Mouse (Mus musculus) hematopoietic stem cell, adult 5-6 weeks (primary cell): ENCODE measurements around the gene Cntn1. TPM values are rescaled to one million over a fixed set of nuclear protein-coding genes. Genes with fewer than 3 reads are reported as not detected.

Experiments
- ATAC-seq, 2 experiments: fragments of 125-278 bp in 1 of 2; replicated peaks in 1 of 2; 2 replicates each; pipeline ENCODE4 v1.8.0; 2016 to 2017; ENCODE audit warnings: inconsistent platforms in 2 of 2, mild to moderate bottlenecking in 2 of 2, moderate number of reproducible peaks in 2 of 2, low read depth in 1 of 2, moderate TSS enrichment in 1 of 2; ENCODE audit not compliant: low FRiP score in 2 of 2, poor library complexity in 2 of 2, severe bottlenecking in 2 of 2, insufficient read depth in 1 of 2, low TSS enrichment in 1 of 2
- total RNA-seq: library from RNA; stranded (forward); fragments of 172-1452, 232-1000 nt; gene quantifications from 2 replicates; pipeline ENCODE4 v1.2.3, GENCODE M21; 2017

Gene Cntn1
- total RNA-seq, 1 experiment from 2014 or later, result not detected

DNA sequence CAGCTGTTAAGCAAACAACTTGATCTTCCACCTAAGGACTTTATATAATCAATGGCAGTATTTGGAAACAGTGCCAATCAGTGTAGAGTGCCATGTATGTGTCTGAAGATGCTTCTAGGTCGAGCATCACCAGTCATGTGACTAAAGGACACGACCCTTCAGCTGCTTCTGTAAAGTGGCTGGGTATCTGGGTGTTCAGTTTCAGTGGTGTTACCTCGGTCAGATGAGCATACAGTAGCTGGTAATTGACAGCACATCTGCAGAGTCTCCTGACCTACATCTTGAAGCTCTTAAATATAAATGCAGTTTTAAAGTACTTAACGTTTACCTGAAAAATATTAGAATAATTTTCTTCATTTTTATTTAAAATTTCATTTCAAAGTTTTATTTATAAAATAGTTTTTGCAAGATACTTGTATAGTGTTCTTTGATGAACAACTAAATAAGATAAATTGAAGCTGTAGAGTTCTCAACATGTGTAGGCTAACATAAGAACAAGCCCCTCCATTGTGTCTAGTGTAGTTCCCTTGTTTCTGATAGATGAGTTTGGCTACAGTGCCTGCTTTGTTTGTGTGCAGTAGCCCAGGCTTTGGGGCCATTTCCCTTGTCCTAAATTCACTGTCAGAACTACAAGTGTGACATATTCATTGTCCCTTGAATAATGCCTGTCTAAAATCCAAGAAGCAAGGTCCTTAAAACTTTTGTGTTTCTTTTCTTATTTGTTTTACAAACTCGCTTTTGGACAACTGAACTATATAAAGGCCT, 48.6 kb downstream of the Cntn1 start:
- ATAC-seq, result no peak

DNA sequence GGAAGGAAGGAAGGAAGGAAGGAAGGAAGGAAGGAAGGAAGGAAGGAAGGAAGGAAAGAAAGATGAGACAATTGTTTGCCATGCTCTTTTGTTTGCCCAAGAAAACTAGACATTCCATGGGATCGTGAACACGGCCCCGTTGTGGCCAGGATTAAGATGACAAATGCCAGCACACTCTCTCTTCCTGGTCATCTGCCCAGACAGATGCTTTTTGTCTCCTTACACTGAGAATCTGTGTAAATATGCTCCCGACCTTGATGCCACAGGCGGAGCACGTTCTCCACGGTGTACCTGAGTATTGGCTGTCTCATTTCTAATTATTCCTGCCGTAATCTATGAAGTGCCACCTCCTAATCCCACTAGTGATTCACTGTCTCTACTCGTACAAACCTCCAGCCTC, 51.0 kb downstream of the Cntn1 start:
- ATAC-seq, result no peak

DNA sequence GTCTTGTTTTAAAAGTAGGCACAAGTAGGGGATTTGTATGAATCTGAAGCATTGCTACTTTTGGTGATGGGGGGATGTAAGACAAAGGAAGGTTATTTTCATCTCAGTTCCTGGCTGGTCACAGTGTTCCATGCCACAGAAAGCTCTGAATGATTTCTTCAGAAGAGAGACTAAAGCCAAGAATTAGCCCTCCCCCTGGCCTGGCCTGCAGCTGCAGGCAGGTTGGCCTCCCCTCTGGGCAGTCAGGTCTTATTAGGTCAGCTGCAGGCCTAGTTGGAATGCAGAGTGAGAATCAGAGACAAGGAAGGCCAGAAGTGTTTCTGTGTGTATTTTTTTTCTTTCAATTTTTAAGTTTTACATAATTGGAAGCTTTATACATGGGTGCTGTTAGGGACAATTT, 61.5 kb downstream of the Cntn1 start:
- no peak for ATAC-seq

DNA sequence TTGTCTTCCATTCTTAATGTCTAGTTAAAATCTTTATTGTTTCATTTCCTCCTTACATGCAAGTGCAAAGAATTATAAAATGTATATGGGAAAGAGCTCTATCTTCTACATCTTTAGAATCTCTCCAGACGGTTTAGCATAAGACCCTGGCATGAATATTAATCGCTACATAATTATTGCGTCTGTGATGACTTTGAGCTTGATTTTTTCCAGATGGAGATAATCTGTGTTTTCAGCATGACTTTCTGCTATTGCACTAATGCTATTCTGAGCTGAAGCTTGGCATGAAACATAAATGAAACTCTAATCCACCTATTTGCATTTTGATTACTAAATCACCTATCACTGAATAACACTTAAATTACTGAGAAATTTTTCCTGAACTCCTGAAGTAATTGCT, 82.0 kb downstream of the Cntn1 start:
- no peak for ATAC-seq

DNA sequence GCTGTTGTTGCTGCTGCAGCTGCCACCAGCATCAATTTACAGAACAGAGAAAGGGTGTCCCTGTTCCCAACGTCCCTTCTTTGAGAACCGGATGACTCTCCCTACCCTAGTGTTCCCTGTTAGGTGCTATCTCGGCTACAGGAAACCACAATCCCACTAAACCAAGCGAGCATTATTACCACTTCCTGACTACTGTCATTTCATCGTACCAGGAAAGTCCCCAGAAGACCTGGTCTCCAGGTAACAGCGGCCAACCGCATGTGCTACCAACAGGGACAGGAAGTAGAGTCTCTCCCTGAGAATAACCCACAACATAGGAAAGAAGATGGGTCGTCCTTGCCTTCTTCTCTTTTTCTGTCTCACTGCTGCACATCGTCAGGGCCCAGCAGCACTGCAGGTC, 83.3 kb downstream of the Cntn1 start:
- ATAC-seq, result peak; percentile 32 to 77

DNA sequence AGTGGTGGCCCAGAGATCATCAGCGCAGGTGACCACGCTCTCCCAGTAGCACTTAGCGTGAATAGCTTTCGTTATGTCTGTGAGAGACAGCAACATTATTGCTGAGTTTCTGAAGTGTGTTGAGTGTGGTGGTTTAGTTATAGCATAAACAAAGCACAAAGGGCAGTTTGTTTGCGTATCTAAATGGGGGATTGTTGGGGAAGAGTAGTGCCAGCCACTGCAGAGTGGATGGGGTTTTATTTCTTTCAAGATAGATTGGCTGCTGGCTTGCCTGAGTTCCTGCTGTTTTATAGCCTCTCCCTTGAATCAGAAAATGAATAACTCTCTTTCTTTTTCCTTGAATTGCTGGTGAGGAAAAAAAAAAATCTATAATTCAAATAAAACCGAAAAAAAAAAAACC, 86.1 kb downstream of the Cntn1 start:
- no peak for ATAC-seq

DNA sequence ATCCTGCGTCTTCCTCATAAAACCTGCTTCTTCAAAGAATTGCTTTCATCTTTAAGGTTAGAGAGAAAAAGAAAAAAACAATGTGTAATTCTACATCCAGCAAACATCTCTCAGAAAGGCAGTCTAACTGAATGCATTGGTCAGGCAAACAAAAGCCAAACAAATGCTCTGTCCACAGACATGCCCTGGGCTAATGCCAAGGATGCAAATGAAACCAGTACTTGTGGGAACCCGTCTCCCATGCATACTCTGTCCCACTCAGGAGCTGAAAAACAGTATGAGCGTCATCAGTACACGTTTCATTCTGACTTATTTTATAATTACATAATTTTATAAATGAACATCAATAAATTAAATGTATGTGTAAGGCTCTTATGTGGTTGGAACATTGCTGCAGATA, 91.0 kb downstream of the Cntn1 start:
- no peak for ATAC-seq

DNA sequence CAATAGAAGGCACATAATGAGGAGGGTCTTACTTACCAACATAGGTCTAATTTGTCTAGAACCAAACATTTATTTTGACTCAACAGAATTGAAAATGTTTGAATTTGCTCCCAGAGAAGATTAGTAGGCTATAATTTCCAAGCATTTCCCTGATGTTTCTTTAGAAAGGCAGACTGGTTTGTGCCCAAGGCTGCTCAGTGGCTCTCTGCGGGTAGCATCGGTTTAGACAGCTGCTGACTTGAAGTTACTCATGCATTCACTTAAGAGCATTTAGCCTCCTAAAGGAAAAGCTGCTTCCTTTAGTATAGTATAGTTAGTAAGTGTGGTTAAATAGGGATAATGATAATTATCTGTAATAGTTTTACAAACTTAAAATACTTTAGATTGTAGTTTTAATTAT, 104.0 kb downstream of the Cntn1 start:
- no peak for ATAC-seq

DNA sequence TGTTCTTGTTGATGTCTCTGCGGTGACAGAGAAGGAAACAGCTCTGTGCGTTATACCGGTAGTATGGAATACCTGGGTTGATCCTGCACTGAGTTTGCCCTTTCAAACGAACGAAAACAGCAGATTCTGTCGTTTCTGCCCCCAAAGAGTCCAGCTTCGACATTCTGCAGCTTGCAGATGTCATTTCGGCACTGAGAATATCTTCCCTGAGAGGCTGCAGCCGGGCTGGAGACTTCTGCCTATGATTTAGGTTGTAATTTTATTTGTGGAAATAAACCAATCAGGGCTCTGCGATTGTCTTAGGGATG, 109.8 kb downstream of the Cntn1 start:
- no peak for ATAC-seq

DNA sequence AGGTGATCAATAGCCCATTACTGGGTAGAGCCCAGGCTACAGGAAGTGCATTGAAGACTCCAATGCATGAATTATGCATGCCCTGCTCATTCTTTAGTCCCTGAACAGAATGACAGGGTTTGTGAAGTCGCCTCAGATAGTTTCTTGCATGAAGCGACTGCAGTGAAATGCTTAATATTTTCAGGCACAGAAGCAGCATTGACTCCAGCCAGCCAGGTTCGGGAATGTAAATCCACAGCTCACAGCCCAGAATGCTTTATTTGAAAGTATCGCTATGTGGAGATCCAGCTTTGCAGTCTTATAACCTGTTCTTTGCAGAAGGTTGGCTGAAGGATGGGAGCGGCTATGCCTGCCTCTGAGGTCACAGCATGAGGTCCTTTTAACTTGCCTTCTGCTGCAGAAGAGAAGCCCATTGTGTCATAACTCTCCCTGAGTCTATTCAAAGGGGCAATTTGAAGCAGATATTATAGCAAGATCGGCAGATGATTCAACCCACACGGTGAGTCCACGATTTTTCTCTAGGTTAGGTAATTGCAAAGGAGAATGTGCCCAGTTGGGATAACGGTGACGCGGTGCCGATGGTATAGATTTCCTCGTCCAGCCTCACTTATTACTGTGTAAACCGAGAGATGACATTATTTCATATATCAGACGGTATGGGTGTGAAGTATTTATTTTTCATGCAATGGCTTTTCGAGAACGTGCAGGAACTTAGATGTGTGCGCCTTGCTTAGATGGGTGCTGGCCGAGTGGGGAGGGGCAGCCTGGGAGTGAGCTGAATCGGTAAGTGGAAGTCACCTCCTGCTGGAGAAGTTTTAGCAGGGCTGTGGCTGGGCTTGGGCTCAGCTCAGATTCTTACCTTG, 110.4 kb downstream of the Cntn1 start:
- no peak for ATAC-seq

DNA sequence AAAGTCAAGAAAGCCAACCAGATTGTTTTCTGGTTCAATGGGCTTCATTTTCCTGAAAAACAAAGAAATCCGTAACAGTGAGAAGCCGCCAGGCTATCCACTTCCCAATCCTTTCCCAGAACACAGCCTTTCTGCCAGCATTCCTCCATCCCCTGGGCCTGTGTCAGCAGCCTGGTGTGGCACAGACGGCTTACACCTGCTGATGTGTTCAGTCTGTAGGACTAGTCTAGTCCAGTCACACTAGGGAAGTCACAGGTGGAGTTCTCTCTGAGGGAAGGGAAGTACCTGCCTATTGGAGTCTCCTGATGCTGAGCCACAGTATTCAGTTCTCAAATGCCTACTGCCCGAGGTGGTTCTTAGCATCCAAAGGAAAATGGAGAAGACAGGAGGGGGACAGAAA, 111.9 kb downstream of the Cntn1 start:
- ATAC-seq, result no peak

DNA sequence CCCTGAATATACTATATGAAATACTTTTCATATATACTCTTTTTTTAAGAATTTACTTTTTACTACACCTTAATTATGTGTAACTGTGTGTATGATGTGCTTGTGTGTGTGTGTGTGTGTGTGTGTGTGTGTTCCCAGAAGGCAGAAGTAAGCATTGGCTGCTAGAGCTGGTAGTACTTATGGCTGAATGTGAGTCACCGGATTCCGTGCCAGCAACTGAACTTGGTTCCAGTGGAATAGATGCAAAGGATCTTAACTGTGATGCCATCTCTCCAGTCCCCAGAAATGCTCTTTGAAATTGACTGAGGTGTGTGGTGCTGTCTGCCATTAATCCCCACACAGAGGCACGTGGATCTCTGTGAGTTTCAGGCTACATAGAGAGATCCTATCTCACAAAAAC, 113.2 kb downstream of the Cntn1 start:
- ATAC-seq, result no peak

DNA sequence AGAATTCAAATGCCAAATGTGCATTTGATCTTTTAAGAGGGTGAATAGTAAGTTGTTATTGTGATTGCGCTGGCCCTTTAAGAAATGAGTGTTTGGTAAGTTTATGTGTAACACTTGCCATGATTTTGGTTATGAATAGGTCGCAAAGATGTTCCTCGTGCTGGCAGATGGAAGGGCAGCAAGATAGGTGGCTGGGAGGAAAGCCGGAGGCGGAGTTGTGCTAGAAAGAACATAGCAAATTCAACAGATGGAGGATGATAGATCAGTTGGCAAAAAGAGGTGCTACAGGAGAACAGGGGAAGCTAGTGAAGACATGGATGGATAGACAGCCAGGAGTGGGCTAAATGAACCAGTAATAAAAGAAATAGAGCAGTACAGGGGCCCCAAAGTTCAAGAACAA, 115.3 kb downstream of the Cntn1 start:
- ATAC-seq, result no peak

DNA sequence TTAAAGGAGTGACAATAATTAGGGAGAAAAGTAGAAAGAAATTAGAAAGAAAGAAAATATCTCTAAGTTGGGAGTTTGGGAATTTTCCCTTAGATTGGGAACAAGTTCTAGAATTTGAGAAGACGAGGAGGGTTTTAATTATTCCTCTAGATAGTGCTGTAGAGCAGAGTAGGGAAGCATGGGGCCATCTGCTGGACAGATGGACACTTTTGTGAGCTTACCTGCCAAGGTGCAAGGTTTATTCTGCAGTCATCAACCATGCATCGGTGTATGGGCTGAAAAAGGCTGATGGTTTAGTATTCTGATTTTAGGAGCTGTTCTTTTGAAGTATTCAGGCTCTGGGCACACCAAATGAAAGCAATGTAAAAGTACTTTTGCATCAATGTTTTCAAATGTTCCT, 124.8 kb downstream of the Cntn1 start:
- no peak for ATAC-seq

DNA sequence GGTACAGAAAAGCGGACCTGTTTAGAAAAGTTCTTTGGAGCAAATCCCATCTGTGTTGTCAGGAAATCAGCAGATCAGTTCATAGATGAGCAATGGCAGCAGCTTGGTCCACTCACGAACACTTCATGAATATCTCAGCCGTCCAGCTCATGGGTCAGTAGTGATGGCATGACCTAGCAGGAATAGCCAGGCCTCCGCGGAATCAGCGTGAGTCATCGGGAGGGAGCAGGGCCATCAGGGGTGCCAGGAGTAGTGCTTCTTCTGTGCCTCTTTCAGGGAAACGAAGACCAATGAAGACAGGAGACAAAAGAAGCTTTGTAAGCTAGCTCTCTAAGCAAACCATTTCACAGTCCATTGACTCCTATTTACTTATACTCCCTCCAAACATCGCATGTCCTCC, 126.4 kb downstream of the Cntn1 start:
- no peak for ATAC-seq

DNA sequence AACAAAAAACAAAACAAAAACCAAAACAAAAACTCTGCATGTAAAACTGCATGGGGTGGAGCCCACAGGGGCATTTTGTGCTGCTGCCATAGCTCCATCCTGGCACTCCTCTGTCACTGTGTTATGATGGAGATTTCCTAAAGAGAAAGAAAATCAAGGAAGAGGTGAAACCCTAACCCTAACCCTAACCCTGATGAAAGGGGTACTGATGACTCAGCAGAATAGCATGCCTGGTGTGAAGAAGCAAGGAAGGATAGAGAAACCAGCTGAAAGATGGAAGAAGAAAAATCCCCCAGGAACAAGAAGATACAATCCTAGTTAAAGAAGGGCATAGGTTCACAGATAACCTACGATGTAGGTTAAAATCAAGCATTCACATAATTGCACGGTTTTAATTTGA, 134.5 kb downstream of the Cntn1 start:
- ATAC-seq, result no peak

DNA sequence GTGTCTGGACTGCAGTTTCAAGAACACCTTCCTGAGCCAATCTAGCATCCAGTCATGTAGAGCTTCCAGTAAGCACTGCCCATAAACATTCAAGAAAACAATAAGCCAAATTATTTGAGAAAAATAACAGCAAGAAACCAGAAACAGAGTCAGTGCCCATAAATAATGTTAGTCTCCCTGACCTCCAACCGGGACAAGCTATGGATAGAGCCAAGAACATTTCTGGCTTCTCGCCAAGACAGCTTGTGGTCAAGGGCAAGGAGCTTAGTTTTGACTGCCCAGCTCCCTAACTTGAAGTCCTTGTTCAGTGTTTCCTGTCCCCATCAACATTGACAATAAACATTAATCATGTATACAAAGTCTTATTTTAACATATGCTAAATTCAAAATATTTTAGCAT, 139.0 kb downstream of the Cntn1 start:
- ATAC-seq, result no peak

DNA sequence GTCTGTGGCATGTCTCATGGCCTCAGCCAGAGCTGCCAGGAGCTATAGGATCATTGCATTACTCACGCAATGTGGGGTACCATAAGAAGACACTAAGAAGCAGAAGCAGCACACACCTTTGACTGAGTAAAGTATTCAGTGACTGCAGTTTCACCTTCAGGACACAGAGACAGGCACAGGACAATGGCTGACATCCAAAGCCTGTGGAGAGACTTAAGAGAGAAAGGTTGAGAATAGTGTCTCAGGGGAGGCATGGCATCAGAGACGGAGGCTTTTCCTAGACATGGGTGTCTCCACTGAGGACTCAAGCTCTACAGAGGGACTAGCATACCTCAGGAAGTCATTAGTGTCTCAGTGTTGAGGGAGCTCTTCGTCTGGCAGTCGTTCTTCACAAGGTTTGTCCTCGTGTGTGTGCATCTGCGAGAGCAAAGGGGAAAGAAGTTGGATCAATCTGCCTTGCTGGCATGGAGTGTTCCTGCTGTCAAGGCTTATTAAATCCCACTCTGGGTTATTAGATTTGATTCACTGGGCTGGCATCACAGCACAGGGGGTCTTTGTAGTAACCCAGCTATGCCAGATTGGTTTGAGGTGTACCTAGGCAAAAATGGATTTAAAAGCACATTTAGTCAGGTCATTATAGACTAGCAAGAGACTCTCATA, 149.5 kb downstream of the Cntn1 start:
- ATAC-seq, result no peak
